In the genomic region with DNA sequence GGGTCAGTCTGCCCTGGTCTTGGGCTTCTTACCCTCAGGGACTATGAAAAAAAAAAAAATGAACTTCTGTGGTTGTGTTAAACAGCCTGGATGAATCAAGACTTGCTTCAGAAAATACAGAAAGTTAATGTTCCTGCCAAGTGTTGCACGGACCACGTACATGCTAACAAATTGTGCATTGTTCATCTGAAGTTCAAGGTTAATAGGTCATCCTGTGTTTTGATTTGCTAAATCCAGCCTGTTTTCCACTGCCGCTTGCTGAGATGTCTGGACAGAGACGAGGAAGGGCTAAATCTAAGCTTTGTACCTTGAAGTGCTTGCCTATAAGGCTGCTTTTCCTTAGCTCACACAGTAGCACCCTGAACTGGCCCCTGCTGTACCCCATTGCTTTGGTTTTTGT, we compare ENCODE assay signal across 13 mouse cellular contexts.
DNase-seq lines count a peak whose midpoint lies in the region; ATAC-seq and TF ChIP-seq lines count a peak whose summit lies in the region.
"Had no signal": no experiment of that assay in that cellular context is flagged by ENCODE, and none has a peak within 500 bp of the region (broad histone marks: within the 10 kb centered on the region; RNA-seq: fewer than 3 reads in every experiment).

No protein-coding gene starts in this region.

- TF ChIP-seq CTCF in brain, embryonic 14.5 days (IDR thresholded peaks at IDR 0.05; ENCODE audit: borderline replicate concordance, extremely low read depth, insufficient read depth, insufficient read length), result no peak

- no peak for TF ChIP-seq POLR2A in brain, embryonic 14.5 days (IDR thresholded peaks at IDR 0.05; ENCODE audit: borderline replicate concordance, extremely low read depth, insufficient read depth, insufficient read length, poor library complexity, severe bottlenecking)

- intact Hi-C loops in heart, postnatal 14 days (cut with DNase I), result no loop called here

- peak; percentile 25 to 51 for DNase-seq in heart, adult 18-20 months
- no peak for DNase-seq in heart, postnatal 14 days
- peak; percentile 92 for DNase-seq in 3T3-L1 (ENCODE audit: low read depth, low spot score)
- peak; percentile 31 for DNase-seq in brain, embryonic 14.5 days (ENCODE audit: low read depth)
- DNase-seq in kidney, postnatal 10 days, result peak; percentile 32
- no peak for DNase-seq in spleen, adult 18-20 months
- DNase-seq: cerebellum, postnatal 36 days; left cerebral cortex, postnatal 4 days; right cerebral cortex, postnatal 25 days; thymus, adult 18-20 months had no signal

- ATAC-seq in erythroblast, adult 5-6 weeks (replicated peaks; ENCODE audit: low FRiP score, poor library complexity, severe bottlenecking), result no peak
- ATAC-seq in granulocyte monocyte progenitor cell, adult 5-6 weeks (replicated peaks; ENCODE audit: poor library complexity, severe bottlenecking), result no peak
- ATAC-seq: intestine, postnatal 0 days had no signal

Comparison
In these comparisons a context has a peak if more than half of its experiments do, and no peak if none do; other contexts are left out.
1. DNase-seq: peak in heart, adult 18-20 months (2 of 2), 3T3-L1 (single experiment), brain, embryonic 14.5 days (single experiment) and kidney, postnatal 10 days (single experiment); none in heart, postnatal 14 days (0 of 2) and spleen, adult 18-20 months (0 of 2).